Mouse (Mus musculus): ENCODE data around the gene Tspear.

DNA sequence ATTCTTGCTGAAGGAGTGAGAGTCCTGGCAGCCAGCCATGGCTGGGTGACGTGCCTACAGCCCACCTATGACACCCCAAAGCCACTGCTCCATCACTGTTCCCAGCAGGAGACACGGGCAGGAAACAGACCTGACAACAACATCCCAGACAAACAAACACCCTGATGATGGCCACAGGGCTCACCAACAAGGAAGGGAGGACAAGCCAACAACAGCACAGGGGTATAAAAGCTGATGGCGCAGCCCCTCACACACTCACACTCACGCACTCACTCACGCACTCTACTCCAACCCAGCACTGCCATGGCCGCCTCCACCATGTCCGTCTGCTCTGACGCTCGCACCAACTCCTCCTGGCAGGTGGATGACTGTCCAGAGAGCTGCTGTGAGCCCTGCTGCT lies 166.2 kb downstream of the Tspear start, which contains the start of gene Gm10318:
- TF ChIP-seq CTCF (IDR thresholded peaks at IDR 0.05; ENCODE audit: low read depth) (no peak), EP300 (optimal IDR thresholded peaks at IDR 0.05) (no peak)

All from stomach, postnatal 0 days (tissue).